Mouse (Mus musculus) olfactory bulb, adult 2 months (tissue): ENCODE data around the gene Mkrn1.

ENCODE experiments used
- CTCF ChIP-seq: fragments of 200-500 bp; IDR thresholded peaks from 2 replicates; pipeline ENCODE4 v1.5.1; 2012; ENCODE audit warnings: low read depth, mild to moderate bottlenecking, low read length, moderate library complexity; ENCODE audit not compliant: insufficient read depth
- POLR2A ChIP-seq: fragments of 200-500 bp; IDR thresholded peaks from 2 replicates; pipeline ENCODE4 v1.6.1; 2012; ENCODE audit warnings: mild to moderate bottlenecking, low read depth, low read length, moderate library complexity; ENCODE audit not compliant: insufficient read depth

- TF ChIP-seq POLR2A (no peak), CTCF (no peak)
Observed at GRCm38 (mm10) chr6:39442786-39443287, 22.6 kb upstream of the Mkrn1 start.
